Mouse (Mus musculus) kidney, postnatal 36 days (tissue): ENCODE results near the gene Setd7.

Experiments
- DNase-seq, 2 experiments: peaks; one replicate each; pipeline ENCODE4 v3.0.0; 2021 to 2022; ENCODE audit warnings: mixed read lengths in 2 of 2

Gene Setd7

GRCm38 (mm10) chr3:51559594-51560450 is 857 bp downstream of the Setd7 start:
- DNase-seq, result peak; percentile 86 to 87

GRCm38 (mm10) chr3:51555583-51555982 is 5.1 kb downstream of the Setd7 start:
- no peak for DNase-seq

DNA sequence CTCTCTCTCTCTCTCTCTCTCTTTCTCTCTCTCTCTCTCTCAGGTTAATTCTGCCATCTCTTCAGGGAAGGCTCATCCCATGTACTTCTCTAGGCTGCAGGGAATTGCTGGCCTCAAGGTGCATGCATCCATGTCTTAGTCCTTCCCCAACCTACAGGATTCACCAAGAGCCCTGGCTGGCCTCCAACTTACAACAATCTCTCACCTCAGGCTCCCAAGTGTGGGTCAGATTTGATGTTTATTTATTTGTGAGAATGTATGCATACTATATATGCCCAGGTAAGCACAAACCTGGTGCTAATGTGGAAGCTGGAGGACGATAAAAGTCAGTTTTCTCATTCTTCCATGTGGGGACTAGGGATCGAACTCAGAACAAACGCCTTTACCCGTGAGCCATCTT is 5.8 kb downstream of the Setd7 start:
- no peak for DNase-seq

- no peak for DNase-seq
Observed at GRCm38 (mm10) chr3:51554067-51554466, 6.6 kb downstream of the Setd7 start.

DNA sequence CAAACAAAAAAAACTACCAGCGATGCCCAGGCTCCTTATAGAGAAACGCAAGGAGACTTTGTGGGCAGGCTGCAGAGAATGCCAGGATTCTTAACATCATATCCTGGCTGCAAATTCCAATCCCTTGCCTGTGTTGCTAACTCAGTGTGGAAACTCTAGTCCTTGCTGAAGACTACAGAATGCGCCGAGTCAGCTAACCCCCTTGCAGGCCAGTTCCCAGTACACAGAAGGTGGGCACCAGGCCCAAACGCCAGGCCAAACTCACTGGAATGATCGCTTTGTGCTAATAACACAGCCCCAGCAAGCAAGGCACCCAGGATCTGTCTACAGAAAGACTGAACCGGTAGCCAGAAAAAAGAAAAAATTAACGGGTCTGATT is 7.2 kb downstream of the Setd7 start:
- peak; percentile 58 to 61 for DNase-seq

GRCm38 (mm10) chr3:51552841-51553496 is 7.7 kb downstream of the Setd7 start:
- peak in 1 of 2 experiments; percentile 45 for DNase-seq

- no peak for DNase-seq
Observed at GRCm38 (mm10) chr3:51552197-51552596, 8.5 kb downstream of the Setd7 start.

- no peak for DNase-seq
Observed at GRCm38 (mm10) chr3:51548987-51549579, 11.6 kb downstream of the Setd7 start.

- no peak for DNase-seq
Observed at GRCm38 (mm10) chr3:51547577-51547976, 13.1 kb downstream of the Setd7 start.

GRCm38 (mm10) chr3:51544442-51545128 is 16.1 kb downstream of the Setd7 start:
- no peak for DNase-seq

- no peak for DNase-seq
Observed at GRCm38 (mm10) chr3:51540659-51541058, 20.0 kb downstream of the Setd7 start.

GRCm38 (mm10) chr3:51539567-51540408 is 20.9 kb downstream of the Setd7 start:
- DNase-seq, result peak; percentile 54 to 90

- DNase-seq, result no peak
Observed at GRCm38 (mm10) chr3:51534013-51534412, 26.7 kb downstream of the Setd7 start.

- DNase-seq, result no peak
Observed at GRCm38 (mm10) chr3:51533573-51533972, 27.1 kb downstream of the Setd7 start.

- no peak for DNase-seq
Observed at GRCm38 (mm10) chr3:51532282-51532620, 28.4 kb downstream of the Setd7 start.

GRCm38 (mm10) chr3:51531473-51532281 is 29.0 kb downstream of the Setd7 start:
- DNase-seq, result peak; percentile 66 to 76

DNA sequence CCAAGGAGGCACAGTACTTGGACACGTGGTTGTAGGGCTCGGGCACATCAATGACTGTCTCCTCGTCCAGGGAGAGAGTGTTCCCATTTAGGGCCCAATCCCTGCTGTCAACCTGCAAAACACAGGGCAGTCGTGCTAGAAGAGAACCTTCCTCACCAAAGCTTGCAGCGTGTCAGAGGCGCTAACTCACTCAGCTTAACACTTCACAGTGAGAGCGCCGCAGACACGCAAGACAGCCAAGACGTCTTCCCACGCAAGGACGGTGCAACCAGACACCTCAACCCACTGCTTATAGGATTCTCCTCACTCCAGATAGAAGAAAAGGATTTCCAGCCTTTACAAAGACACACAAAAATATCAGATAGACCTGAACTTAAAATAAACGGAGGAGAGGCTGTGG is 33.8 kb downstream of the Setd7 start:
- no peak for DNase-seq

DNA sequence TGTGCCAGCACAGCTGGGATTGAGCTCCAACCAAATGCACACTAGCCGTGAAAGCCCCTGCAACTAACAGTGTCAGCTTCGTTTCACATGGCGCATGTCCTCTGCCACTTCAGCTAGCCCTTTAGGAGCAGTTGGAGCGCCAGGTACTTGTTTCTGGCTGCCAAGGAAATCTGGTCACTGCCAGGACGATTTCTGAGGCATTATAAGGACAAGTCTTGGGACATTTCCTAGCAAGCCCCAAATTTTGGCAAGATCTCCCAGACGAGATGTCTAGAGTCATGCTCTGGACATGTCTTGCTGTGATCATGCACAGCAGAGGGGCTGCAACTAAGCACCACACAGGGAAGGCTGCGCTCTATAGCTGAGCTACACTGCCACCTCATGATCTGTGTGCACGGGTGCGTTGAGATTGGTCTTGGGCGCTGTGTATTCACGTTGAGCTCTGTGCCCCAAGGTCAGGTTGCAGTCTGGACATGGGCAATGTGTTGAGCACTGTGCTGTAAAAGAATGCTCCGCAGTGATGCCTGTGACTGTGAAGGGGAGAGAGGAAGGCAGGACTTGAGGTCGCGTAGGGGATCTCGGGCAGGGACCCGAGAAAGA is 35.4 kb downstream of the Setd7 start:
- no peak for DNase-seq

DNA sequence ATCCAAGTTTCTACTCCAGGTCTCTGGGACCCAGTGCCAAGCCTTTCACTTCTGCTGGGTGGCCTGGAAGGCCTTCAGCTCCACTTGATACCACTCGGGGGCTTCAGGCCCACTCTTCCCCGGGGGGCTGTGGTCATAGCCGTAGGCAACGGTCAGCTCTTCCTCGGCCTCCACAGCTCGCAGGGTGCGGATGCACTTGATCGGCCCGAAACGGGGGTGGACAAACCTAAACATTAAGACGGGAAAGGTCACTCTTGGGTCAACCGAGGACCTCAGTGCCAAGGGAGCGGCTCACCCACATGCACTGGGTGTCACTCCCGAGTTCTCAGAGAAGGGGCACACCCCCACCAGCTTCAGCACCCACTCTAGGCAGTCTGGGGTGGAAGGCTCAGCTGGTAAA is 39.4 kb downstream of the Setd7 start:
- no peak for DNase-seq

DNA sequence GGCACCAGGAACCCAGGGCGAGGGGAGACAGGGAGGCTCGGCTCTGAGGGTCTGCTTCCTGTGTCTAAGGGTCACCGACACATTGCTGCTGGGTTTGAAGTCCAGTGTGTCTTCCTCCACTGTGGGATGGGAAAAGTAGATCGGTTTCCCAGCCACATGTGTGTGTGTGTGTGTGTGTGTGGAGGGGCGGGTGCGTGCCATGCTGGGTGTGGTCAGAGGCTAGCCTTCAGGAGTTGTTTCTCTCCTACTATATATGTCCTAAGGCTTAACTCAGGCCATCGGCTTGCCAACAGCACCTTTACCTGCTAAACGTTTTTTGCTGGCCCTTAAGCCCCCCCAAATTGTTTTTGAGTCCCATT is 41.9 kb downstream of the Setd7 start:
- DNase-seq, result no peak
